Mouse (Mus musculus): ENCODE data around the gene Coq10a. TPM values are rescaled to one million over a fixed set of nuclear protein-coding genes. Genes with fewer than 3 reads are reported as not detected.

Gene Coq10a
- polyA plus RNA-seq, 1 experiment from 2014 or later: 12.9 TPM

GRCm38 (mm10) chr10:128401638-128402037, 32.8 kb upstream of the Coq10a start:
- Histone ChIP-seq H3K36me3 (ENCODE audit: control insufficient read depth, insufficient read depth, low read length) (no peaks in the 10 kb centered on the region; the same call in 1 of the 2 replicates), H3K4me2 (replicated peaks; ENCODE audit: low read depth) (no peak overlapping the region), H3K4me3 (ENCODE audit: low read depth, low read length) (no peak overlapping the region), H3K27me3 (ENCODE audit: control insufficient read depth, insufficient read depth, low read length) (no peaks in the 10 kb centered on the region), H3K9ac (ENCODE audit: low read length) (no peak overlapping the region), H3K4me1 (replicated peaks; ENCODE audit: control insufficient read depth, insufficient read depth) (no peaks in the 10 kb centered on the region), H3K27ac (replicated peaks) (no peak overlapping the region), H3K9me3 (ENCODE audit: control insufficient read depth, low read length) (no peaks in the 10 kb centered on the region)
- TF ChIP-seq CTCF (IDR thresholded peaks at IDR 0.05; ENCODE audit: low read depth): no peak
- TF ChIP-seq EP300 (optimal IDR thresholded peaks at IDR 0.05): no peak
- DNase-seq (ENCODE audit: low spot score) (peak; percentile 10), ATAC-seq (ENCODE audit: low FRiP score, low TSS enrichment) (no peak)
- 79% methylated on average over 9 of the region's 9 CpGs for WGBS

- WGBS: 30% methylated on average over 2 of the region's 2 CpGs
- TF ChIP-seq EP300 (optimal IDR thresholded peaks at IDR 0.05) (no peak), CTCF (IDR thresholded peaks at IDR 0.05; ENCODE audit: low read depth) (no peak)
- Histone ChIP-seq H3K9ac (ENCODE audit: low read length) (no peak within 1 kb of the TSS), H3K9me3 (ENCODE audit: control insufficient read depth, low read length) (no peaks in the 10 kb centered on the region), H3K36me3 (ENCODE audit: control insufficient read depth, insufficient read depth, low read length) (no peaks in the 10 kb centered on the region; the same call in 1 of the 2 replicates), H3K27ac (replicated peaks) (no peak within 1 kb of the TSS), H3K4me2 (replicated peaks; ENCODE audit: low read depth) (no peak within 1 kb of the TSS), H3K4me1 (replicated peaks; ENCODE audit: control insufficient read depth, insufficient read depth) (no peaks in the 10 kb centered on the region), H3K4me3 (ENCODE audit: low read depth, low read length) (no peak within 1 kb of the TSS), H3K27me3 (ENCODE audit: control insufficient read depth, insufficient read depth, low read length) (no peaks in the 10 kb centered on the region)
- DNase-seq (ENCODE audit: low spot score) (peak; percentile 9), ATAC-seq (ENCODE audit: low FRiP score, low TSS enrichment) (no peak)
These were observed 32.3 kb upstream of the Coq10a start, which contains the start of gene Slc39a5 for GRCm38 (mm10) chr10:128401056-128401455. Slc39a5 (minus strand) TSS chr10:128401229.

DNA sequence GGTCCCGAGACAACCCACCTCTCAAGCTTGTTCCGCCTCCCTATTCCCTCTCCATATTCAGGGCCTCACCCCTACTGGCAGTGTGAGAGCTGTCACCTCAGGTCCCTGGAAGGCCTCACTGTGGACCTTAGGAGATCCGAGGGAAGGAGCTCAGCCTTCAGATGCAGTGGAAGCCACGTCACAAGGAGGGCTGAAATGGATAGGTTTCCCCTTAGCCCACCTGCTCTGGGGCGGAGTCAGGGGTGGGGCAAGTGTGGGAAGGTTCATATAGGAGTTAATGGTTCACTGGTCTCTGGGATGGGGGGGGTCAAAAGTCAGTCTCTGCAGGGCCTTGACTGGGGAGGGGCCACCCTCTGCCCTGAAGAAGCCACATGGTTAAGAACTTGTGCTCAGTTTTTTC, 31.5 kb upstream of the Coq10a start:
- H3K27ac ChIP-seq (replicated peaks): no peak overlapping the region
- ATAC-seq (ENCODE audit: low FRiP score, low TSS enrichment) (0 out of 2 replicates have a peak, but pooled peaks have one; percentile 33), DNase-seq (ENCODE audit: low spot score) (peak; percentile 59)
- no peaks in the 10 kb centered on the region for H3K4me1 ChIP-seq (replicated peaks; ENCODE audit: control insufficient read depth, insufficient read depth)
- no peaks in the 10 kb centered on the region for H3K9me3 ChIP-seq (ENCODE audit: control insufficient read depth, low read length)
- no peak for TF ChIP-seq CTCF (IDR thresholded peaks at IDR 0.05; ENCODE audit: low read depth)
- TF ChIP-seq EP300 (optimal IDR thresholded peaks at IDR 0.05): no peak
- H3K4me2 ChIP-seq (replicated peaks; ENCODE audit: low read depth): no peak overlapping the region
- no peaks in the 10 kb centered on the region for H3K36me3 ChIP-seq (ENCODE audit: control insufficient read depth, insufficient read depth, low read length)
- WGBS: 33% methylated on average over 5 of the region's 5 CpGs
- no peaks in the 10 kb centered on the region for H3K27me3 ChIP-seq (ENCODE audit: control insufficient read depth, insufficient read depth, low read length)
- no peak overlapping the region for H3K9ac ChIP-seq (ENCODE audit: low read length)
- no peak overlapping the region for H3K4me3 ChIP-seq (ENCODE audit: low read depth, low read length)

DNA sequence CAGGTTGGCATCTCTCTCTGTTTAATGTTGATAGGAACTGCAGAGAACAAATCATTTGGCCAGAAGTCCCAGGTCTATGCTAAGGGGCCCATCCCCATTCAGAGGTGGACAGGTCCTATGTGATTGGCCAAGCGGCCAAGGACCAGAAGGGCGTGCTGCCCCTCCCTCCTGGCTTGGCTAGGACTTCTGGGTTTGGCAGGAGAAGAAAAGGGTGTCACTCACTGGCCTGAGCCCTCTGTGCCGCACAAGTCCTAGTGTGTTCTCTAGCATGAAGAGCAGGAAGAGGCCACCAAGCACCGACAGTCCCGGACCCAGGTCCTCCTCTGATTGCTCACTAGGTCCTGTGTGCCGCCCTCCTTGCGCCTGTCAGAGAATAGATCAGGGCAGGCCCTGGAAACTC, 28.7 kb upstream of the Coq10a start:
- H3K27ac ChIP-seq (replicated peaks): no peak overlapping the region
- no peak overlapping the region for H3K9ac ChIP-seq (ENCODE audit: low read length)
- WGBS: 68% methylated on average over 6 of the region's 7 CpGs
- no peaks in the 10 kb centered on the region for H3K9me3 ChIP-seq (ENCODE audit: control insufficient read depth, low read length)
- DNase-seq (ENCODE audit: low spot score): peak; percentile 53
- 0 out of 2 replicates have a peak, but pooled peaks have one; percentile 20 for ATAC-seq (ENCODE audit: low FRiP score, low TSS enrichment)
- no peaks in the 10 kb centered on the region for H3K4me1 ChIP-seq (replicated peaks; ENCODE audit: control insufficient read depth, insufficient read depth)
- H3K27me3 ChIP-seq (ENCODE audit: control insufficient read depth, insufficient read depth, low read length): no peaks in the 10 kb centered on the region
- H3K36me3 ChIP-seq (ENCODE audit: control insufficient read depth, insufficient read depth, low read length): 0 out of 2 replicates have a peak, but pooled peaks cover 3% of the 10 kb centered on the region
- H3K4me2 ChIP-seq (replicated peaks; ENCODE audit: low read depth): no peak overlapping the region
- H3K4me3 ChIP-seq (ENCODE audit: low read depth, low read length): no peak overlapping the region
- TF ChIP-seq EP300 (optimal IDR thresholded peaks at IDR 0.05) (no peak), CTCF (IDR thresholded peaks at IDR 0.05; ENCODE audit: low read depth) (no peak)

DNA sequence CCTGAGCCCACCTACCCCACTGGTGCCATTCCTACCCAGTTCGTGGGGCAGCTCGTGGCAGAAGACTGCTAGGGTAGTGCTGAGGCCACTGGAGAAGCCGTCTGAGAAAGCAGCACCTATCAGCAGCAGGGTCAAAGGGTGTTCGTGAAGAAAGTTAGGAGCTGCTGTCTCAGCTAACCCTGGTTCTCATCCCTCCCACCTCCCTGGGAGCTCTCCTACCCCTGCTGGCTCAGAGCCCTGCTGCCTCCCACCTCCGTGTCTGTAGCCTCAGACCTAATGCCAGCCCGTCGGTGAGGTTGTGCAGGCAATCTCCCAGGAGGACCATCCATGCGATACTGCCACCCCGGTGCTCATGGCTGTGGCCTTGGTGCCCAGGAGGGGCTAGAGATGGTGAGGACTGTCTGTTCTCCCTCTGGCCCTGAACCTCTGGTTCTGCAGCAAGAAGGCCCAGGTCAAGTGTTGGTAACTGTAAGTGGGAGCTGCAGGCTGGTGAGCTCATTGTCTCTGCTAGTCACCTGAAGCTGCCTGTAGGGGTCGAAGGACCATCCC, 28.0 kb upstream of the Coq10a start:
- Histone ChIP-seq H3K36me3 (ENCODE audit: control insufficient read depth, insufficient read depth, low read length) (peaks cover 7% of the 10 kb centered on the region; the same call in 1 of the 2 replicates), H3K4me1 (replicated peaks; ENCODE audit: control insufficient read depth, insufficient read depth) (no peaks in the 10 kb centered on the region), H3K9ac (ENCODE audit: low read length) (0 out of 2 replicates have a peak overlapping the region, but pooled peaks have one; percentile 18), H3K27me3 (ENCODE audit: control insufficient read depth, insufficient read depth, low read length) (no peaks in the 10 kb centered on the region), H3K4me2 (replicated peaks; ENCODE audit: low read depth) (no peak overlapping the region), H3K4me3 (ENCODE audit: low read depth, low read length) (no peak overlapping the region), H3K9me3 (ENCODE audit: control insufficient read depth, low read length) (no peaks in the 10 kb centered on the region), H3K27ac (replicated peaks) (no peak overlapping the region)
- DNase-seq (ENCODE audit: low spot score) (no peak), ATAC-seq (ENCODE audit: low FRiP score, low TSS enrichment) (no peak)
- TF ChIP-seq EP300 (optimal IDR thresholded peaks at IDR 0.05) (no peak), CTCF (IDR thresholded peaks at IDR 0.05; ENCODE audit: low read depth) (no peak)
- WGBS: 61% methylated on average over 10 of the region's 10 CpGs

DNA sequence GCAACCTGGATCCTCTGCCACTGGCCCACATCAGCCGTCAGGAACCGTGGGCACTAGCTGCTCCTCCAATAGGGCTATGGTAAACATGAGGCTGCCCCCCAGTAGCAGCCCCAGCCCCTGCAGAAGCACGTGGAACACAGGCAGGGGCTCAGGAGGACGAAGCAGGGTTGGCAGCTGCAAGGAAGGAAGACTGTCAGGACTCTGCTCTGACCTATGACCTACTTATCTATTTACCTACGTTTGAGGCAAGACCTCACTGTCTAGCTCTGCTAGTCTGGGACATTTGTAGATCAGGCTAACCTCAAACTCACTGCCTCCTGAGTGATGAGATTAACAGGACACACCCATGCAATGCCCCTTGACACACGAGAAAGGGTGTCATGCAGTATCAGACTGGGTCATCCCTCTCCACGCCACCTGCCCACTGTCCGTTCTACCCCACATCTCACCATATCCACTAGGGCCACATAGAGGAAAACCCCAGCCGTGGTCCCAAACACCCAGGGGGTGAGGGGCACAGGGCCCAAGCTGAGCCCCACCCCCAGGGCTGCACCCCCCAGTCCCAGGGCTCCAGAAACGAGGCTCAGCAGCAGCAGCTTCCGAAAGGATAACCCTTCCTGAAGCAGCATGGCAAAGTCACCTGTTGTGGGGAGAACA, 27.3 kb upstream of the Coq10a start:
- H3K4me3 ChIP-seq (ENCODE audit: low read depth, low read length): no peak overlapping the region
- WGBS: 52% methylated on average over 11 of the region's 11 CpGs
- H3K9ac ChIP-seq (ENCODE audit: low read length): no peak overlapping the region; the same call in 1 of the 2 replicates
- H3K36me3 ChIP-seq (ENCODE audit: control insufficient read depth, insufficient read depth, low read length): peaks cover 8% of the 10 kb centered on the region; the same call in 1 of the 2 replicates
- H3K4me2 ChIP-seq (replicated peaks; ENCODE audit: low read depth): no peak overlapping the region
- no peaks in the 10 kb centered on the region for H3K4me1 ChIP-seq (replicated peaks; ENCODE audit: control insufficient read depth, insufficient read depth)
- no peaks in the 10 kb centered on the region for H3K27me3 ChIP-seq (ENCODE audit: control insufficient read depth, insufficient read depth, low read length)
- TF ChIP-seq CTCF (IDR thresholded peaks at IDR 0.05; ENCODE audit: low read depth) (no peak), EP300 (optimal IDR thresholded peaks at IDR 0.05) (no peak)
- H3K27ac ChIP-seq (replicated peaks): no peak overlapping the region
- DNase-seq (ENCODE audit: low spot score) (no peak), ATAC-seq (ENCODE audit: low FRiP score, low TSS enrichment) (no peak)
- H3K9me3 ChIP-seq (ENCODE audit: control insufficient read depth, low read length): no peaks in the 10 kb centered on the region
